Mouse (Mus musculus): ENCODE results near the gene Nwd2.

The Nwd2 gene

DNA sequence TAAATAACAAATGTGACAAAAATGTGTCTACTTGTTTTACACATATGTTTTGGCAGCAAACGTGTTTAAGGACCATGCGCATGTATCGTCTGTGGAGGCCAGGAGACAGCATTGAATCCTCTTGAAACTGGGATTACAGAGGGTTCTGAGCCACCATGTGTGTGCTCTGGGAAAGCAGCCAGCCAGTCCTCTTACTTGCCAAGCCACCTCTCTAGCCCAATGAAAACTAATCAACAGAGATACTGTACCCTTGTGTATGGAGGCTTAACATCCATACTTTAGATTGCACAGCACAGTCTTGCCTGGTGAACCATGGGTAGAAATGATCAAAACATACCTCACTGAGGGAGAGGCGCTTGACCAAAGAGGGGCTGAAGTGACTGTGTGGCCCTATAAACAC, 117.0 kb downstream of the Nwd2 start:
- peak; percentile 9 to 28 for DNase-seq

DNA sequence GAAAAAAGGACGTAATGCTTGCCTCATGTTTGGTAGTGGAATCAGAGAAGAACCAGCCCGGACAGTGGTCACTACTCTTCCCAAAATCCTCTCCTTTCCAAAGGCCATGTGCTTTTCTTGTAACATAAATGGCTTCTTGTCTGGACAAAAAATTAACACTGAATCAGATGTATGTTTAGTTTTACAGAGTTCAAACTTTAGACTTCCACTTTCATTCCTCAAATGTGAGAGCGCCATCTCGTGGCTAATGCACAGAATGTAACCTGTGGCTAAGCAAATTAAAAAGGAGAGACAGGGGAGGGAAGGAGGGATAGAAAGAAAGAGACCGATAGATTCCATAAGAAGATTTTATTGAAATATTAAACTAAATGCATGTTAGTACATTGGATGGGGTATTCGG, 117.8 kb downstream of the Nwd2 start:
- DNase-seq = peak in 1 of 2 experiments; percentile 47

DNA sequence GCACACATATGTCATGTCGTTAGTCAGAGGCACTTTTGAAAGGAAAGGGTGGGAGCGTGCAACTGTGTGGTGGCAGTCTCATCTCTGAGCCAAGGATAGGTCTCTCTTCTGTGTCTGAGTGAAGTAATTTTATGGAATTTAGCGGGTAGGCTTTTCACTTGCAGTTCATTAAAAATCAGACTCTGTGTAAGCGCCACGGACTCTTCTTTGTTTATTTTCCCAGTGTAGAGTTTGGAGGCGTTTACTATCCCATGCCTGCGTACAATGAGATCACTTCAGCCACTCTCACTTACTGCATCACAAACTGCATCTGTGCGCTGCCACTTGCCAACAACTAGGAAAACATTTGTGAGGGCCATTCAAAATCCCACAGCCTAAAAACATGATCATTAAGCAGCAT, 118.6 kb downstream of the Nwd2 start:
- DNase-seq = no peak

DNA sequence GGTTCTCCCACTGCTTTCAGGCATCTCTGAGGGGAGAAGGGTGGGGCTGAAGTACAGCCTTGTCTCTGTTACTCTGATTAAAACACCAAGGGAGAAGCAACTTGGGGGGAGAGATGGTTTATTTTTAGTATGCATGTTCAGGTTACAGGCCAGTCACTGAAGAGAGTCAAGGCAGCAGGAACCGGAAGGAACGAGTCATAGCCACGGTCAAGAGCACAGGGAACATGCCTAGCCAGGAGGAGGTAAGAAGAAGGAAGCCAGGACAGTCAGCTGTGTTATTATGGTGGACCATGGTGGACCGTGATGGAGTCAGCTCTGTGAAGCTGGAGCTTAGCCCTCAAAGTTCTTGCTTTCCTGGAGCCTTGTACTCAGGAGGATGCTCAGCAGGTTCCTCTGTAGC, 119.3 kb downstream of the Nwd2 start:
- no peak for DNase-seq

DNA sequence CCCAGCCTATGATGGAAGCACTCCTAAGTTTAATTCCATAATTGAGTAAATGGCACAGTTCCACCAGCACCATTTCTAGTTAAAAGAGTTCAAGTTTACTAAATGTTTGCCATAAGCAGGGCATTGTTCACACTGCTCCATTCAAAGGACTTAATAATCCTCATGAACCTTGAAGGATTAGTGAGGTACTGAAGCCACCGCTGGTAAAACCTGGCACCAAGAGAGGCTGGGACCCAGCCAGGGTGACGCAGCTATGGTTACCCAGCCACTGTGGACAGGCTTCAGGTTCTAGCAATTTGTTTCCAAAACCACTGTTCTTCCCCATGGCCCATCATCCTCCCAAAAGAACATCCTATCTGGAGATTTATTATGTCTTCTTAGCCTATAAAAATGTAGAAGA, 124.1 kb downstream of the Nwd2 start:
- no peak for DNase-seq

DNA sequence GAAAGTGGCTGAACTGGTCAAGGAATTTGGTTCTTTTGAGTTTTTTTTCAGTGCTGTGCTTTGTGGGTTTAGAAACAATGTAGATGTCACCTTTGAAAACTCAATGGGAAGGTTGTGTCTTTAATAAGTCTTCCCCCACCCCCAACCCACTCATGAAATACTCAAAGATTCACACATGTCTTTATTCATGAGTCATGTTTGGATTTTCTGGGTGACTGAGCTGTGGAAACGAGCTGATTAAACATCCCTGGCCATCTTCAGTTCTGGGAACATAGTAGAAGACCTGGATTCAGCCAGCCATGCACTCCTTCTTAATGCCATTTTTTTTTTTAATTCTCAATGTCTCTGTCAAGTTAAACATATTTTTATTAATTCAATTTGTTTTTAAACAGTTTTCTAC, 124.7 kb downstream of the Nwd2 start:
- DNase-seq = no peak

DNA sequence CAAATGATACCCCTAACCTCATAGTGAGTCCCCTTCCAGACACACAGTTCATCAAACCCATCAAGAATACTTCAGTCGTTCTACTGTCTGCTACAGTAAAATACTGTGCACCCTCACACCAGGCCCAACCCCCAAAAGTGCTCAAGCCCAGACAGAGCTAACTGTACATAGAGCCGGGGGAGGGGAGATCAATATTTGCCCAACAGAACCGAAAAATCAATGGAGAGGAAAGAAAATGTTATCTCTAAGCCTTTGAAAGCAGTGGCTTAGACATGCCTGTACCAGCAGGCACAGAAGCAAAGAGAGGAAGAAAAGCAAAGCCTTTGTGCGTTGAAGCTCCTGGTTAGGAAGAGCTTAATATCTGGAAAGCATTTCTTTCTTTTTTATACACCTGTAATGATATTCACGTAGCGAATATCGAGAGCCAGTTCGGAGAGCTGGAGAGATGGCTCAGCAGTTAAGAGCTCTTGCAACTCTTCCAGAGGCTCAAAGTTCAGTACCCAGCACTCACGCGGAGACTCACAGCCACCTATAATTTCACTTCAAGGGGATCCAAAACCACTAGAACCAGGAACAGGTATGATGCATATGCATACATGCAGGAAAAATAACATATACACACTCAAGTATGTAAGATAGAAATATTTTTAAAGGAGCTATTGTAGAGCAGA, 139.4 kb downstream of the Nwd2 start:
- no peak for DNase-seq

DNA sequence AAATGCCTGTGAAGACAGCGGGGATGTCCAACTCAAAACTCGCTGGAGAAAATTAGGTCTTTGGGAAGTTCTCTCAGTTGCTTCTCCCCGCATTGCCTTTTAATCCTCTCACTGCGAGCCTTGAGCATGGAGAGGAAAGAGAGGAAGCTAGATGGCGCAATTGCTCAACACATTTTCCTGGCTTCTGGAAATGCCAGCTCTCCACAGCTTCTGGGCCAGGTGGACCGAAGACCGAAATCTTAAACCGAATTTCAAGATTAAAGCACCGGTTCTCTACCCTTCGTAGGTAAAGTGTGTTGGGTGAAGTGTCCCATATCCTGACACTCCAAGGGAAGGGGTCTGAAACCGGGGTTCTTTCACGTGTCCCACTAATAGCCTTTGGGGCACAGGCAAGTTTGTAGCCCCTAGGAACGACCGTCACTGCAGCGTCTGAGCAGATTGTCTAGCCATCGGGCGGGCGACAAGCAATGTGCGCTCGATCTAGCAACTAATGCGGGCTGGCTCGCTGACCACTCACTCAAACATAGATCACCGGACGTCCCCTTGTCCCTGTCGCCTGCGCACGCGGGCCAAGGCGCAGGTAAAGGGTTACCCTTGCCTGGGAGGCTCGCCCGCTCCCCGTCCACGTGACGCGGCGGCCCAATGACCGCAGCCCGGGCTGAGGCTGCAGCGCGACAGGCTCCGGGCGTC, 163.1 kb downstream of the Nwd2 start, which contains the start of gene 0610040J01Rik:
Gene 0610040J01Rik, plus strand, starts transcription at position 545 of the 690 bp plus-strand sequence.
- DNase-seq = peak; percentile 39 to 60

DNA sequence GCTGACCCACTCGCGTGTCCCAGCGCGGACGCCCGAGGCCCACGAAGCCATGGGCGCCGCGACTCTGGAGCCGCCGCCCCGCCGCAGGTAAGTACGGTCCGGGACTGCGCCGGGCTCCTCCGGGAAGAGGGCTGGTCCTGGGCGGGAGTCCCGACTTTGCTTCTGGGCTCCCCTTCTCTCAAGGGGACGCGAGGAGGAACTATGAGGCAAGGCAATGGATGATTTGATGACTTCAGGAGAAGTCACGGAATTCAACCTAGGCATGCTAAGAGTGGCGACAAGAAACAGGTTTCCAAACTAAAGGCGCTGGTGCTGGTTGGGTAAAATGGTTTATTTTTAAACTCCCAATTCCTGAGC, 163.6 kb downstream of the Nwd2 start:
- no peak for DNase-seq

DNA sequence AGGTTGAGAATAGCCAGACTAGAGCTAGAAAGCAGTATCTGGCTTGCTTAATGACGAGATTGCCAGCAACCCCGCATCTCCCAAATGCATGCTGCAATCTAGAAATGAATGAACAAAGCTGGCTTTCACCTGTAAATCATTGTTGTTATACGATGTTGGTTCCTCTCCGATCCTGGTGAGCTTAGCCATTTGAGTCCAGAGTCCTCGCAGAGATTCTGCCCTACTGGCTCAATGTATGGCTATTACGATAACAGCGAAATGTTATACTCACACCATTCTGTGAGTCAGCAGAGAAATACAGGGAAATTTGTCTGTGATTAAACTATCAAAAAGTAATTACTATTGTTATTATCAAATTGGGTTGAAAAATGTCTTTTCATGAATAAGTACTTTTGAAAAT, 167.7 kb downstream of the Nwd2 start:
- no peak for DNase-seq

DNA sequence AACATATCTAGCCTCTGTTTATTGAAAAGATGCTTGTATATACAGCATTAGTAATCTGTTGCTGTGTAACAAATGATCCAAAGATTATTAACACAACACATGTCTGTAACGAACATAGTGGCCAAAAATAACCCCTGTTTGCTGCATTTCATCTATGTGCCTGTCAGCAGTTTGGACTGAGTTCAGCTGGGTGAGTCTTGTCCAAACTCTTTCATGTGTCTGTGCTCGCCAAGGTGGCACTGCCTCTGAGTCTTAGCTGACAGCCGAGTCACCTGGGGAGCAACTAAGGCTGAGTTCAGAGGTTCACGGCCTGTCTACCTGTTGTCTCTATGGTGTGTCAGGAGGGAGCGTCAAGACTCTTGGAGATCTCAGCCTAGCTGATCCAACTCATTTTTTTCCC, 168.4 kb downstream of the Nwd2 start:
- DNase-seq = no peak

DNA sequence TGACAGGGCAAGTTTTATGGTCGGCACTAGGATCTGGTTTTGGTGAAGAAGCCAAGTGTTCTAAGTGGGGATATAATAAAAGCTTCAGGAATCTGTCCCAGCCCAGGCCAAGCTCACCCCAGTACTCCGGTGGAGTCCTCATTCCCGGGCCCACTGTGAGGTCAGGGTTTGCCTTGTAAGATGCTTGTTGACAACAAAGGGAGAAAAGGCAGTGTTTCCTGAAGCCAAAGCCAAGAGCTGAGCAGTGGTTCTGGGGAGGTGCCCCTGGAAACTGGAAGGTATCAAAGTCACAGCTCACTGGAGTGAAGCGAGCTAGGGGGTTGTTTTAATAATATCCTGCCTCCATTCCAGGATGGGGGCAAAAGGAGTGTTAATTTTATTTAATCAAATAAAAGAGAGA, 170.1 kb downstream of the Nwd2 start:
- DNase-seq = no peak

DNA sequence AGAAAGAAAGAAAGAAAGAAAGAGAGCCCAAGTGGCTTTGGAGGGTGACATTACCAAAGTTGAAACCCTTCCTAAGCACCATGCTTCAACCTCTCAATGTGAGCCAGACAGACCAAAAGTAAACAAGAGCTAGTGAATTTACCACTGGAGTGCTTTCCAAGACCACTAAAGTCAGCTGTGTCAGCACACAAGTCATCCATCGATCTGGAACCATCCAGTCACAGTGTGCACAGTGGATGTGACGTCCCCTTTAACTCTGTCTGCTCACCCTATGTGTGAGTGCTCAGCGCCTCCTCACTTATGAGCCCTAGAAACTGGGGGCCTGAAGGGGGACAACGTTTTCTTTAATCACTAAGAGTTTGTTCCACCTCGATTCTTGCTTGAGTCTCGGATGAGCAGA, 170.6 kb downstream of the Nwd2 start:
- no peak for DNase-seq

DNA sequence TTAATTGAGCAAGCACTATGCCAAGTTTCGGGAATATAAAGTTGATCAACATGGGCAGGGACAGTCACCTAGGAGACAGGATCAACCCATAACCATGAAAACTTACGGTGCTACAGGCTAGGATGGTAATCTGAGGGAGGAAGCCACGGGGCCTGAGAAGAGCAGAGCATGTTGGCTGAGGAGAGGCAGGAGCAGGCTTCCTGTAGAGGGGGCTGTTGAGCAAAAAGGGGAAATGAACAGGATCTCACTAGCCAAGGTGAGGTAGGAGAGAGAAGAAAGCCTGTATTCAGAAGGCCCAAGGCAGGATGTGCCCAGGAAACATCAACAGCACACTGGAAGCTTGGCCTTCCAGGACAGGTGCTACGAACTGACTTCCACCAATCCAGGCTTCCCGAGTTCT, 172.3 kb downstream of the Nwd2 start:
- no peak for DNase-seq

DNA sequence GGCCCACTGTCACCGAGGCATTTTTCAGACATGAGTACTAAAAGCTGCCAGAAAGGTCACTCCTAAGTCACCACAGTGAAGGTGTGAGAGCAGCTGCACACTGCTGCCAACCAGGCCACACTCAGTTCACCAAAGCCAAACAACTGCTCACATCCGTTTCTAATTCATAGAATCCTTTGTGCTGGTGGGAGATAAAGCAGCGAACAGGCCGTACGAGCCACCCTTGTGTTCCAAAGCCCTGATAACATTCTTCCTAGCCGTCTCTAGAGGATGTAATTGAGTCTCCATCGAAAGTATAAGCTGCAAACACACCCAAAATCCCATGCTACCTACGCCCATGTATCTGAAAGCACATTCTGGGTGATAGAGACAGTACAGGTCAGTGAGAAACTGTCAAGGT, 173.0 kb downstream of the Nwd2 start:
- DNase-seq = no peak

DNA sequence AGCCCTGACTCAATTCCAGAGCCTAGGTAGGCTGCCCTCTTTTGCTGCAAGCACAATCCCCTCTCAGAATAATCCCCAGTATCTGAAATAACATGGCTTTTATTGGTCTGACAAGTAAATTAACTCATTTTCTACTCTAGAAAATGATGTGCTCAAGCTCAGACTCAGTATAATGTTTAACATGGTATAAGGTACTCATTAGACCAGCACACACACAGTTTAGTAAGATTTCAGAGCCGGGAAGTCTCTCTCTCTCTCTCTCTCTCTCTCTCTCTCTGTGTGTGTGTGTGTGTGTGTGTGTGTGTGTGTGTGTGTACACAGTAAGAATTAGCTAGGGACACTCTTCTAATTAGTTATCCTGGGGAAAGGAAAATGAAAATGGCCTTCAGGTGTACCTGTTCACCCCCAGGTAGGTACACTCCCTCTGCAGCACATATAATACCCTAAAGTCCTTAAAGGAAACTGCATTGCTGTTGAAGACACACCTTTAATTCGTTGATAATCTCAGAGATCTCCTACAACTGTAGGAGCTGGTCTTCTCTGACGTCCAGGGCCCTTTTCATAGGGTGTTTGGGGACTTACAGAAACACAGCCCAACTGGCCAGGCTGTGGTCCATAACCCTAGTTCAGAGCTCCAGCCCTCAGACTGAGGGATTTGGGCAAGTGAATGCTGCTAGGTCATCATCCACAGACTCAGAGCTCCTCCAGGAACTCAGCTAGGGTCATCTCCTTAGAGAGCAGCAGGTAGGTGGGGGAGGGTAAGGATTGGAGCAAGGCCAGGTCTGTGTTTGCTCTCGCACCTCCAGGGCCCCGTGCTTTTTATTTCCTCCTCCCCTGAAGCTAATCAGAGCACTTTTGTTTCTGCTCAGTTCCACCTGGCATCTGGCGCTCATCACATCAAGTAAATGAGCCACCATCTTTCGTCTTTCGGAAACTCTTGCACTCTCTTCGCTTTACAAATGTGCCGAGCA, 174.7 kb downstream of the Nwd2 start:
- no peak for DNase-seq

DNA sequence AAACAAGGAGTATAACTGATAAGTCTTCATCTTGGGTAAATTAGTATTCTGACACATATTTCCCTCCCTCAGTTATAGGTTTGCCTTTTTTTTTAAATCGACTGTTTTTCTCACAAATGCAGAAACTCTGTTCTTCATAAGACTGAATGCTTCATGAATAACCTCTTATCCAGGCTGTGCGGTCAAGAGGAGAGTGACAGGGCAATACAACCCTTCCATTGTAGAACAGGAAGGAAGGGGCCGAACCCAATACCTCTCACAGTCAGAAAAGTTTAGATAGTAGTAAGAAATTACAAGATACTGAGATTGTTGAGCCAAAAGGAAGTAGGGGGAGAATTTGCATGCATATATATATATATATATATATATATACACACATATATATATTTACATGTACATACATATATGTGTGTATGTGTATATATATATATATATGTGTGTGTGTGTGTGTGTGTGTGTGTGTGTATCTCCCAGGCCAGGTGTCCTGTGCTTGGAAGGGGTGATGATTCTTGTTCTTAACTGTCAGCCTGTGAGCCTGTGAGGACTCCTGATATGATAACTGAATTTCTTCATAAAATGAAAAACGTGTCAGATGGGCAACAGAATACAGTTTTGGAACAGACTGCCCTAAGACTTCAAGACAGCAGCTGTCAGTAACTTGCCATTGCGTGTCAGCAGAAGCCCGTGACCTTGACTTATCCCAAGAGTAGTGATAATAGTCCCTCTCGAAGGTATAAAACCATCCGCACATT, 175.9 kb downstream of the Nwd2 start:
- no peak for DNase-seq

DNA sequence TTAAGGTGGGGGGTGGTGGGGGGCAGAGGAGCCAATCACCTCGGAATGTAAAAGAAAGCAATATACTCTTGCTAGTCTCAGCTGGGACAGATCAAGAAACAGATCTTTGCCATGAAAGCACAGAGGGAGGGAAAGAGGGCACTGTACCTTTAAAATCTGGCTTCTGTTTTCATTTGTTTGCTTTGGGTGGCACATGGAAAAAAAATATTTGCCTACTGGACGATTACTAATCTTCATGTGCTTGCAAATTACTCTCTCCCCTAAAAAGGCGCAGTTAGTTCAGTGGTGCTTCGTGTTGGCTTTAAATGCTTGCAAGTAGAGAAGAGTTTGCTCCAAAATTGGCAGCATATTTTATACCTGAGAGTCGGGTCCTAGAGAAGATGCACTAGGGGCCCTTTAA, 177.0 kb downstream of the Nwd2 start:
- DNase-seq = no peak

DNA sequence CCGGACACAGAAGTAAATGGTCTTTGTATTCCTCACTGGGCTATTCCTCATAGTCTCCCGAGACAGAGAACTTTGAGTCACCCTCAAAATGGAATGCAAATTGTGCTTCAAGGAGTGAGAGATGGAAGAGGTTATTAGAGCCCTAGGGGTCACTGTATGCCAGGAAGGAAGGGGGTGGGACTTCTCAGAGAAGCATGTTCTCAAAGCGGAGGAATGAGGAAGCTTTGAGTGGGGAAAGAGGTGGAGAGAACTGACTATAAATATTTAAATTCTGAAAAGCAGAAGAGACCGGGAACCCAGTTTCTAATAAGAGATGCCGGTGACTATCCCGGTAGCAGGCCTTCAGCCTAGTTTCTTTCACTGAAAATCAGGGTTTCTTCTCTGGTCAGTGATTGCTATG, 178.1 kb downstream of the Nwd2 start:
- DNase-seq = no peak

DNA sequence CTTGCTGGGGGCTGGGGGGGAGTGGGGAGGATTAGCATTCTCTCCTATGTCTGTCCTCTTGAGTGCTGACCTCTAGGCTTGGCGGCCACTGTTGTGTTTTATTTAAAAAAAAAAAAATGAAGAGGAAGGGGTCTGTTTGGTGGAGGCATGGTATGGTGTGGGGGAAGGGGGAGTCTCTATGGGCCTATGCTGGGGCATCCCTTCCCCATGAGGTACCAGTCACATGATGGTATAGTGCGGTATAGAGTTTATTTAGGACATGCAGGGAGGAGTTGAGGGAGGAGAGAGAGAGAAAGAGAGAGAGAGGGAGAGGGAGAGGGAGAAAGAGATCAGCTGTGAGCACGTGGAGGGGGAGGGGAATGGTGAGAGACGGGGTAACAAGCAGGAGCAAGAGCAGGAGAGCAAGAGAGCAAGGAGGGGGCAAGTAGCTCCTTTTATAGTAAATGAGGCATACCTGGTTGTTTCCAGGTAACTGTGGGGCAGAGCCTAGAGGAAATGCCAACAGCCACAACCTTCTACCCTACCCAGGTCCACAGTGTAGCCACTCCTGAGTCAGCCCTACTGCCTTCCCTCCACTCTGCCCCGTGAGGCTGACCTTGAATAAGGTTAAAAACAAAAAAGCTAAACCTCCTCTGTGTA, 178.6 kb downstream of the Nwd2 start:
- DNase-seq = no peak

DNA sequence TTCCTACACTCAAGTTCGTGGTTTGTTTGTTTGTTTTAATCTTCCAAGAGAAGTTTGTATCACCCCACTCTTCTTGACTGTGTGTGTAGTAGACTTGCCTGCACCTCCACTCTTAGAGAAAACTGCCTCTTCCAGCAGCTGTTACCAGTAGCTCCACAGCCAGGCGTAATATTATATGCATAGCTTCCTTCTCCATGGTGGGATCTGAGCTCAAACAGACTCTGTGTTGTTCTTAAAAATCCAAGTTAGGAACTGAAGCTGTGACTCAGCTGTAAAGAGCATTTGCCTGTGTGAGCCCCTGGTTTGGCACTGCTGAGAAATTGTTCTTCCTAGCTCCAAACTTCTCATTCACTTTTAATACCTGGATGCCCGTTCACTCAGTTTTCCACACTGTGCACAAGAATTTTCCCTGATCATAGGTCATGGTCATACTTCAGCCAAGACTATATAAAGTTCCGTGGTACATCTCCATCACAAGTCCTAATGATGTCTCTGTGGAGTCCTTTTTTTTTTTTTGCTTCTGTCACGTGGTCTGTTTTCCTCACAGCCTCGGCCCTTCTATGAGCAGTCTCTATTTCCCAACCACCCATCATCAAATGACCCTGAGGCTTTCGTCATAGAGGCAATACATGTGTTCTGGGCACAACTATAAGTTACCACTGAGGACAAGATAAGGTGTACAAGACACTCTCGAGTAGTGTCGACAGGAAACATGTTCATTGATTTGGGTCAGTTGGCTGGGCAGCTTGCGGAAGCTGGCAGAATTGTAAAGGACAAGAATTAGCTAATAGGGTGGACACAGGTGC, 179.7 kb downstream of the Nwd2 start:
- DNase-seq = no peak

DNA sequence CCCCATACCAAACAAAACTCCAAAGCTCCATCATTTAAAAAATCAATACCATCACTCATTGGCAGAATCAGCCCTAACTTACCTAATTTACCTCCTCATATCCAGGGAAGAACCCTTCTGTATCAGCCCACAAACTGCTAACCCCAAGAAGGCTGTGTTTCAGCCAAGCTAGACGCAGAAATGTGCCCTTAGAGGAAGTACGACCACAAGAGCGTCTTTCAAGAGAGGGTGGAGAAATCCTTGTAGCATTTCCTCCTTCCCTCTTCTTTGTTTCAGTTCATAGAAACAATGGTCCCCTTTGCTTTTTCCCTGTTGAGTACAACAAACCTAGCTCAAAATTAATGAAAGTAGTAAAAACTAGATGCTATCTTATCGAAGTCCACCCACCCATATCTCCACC, 182.2 kb downstream of the Nwd2 start:
- no peak for DNase-seq

Measured in cerebellum, postnatal 25 days (tissue).